Mouse (Mus musculus) layer of hippocampus, adult 2 months (tissue): ENCODE data around the gene Setd4. TPM values are rescaled to one million over a fixed set of nuclear protein-coding genes. Genes with fewer than 3 reads are reported as not detected.

Experiments
- DNase-seq, 2 experiments: peaks; one replicate each; pipeline ENCODE4 v3.0.0; 2022; ENCODE audit warnings: low spot score in 2 of 2
- H3K27ac ChIP-seq: fragments of 200-600 bp; 2 replicates; pipeline ENCODE4 v1.8.1; 2022
- H3K4me3 ChIP-seq: fragments of 200-600 bp; 2 replicates; pipeline ENCODE4 v1.8.1; 2022; ENCODE audit warnings: mild to moderate bottlenecking
- CTCF ChIP-seq: fragments of 200-600 bp; conservative IDR thresholded peaks from 2 replicates; pipeline ENCODE4 v1.8.1; 2022; ENCODE audit warnings: antibody characterized with exemption, mild to moderate bottlenecking, moderate library complexity
- total RNA-seq, 2 experiments: library from RNA; stranded (reverse); gene quantifications; 2 replicates each; pipeline ENCODE4 v1.2.3; 2021

Gene Setd4
- total RNA-seq, 2 experiments from 2014 or later: 9.6 to 12.9 TPM

GRCm38 (mm10) chr16:93585703-93586205 is 18.1 kb downstream of the Setd4 start:
- no peak for TF ChIP-seq CTCF

DNA sequence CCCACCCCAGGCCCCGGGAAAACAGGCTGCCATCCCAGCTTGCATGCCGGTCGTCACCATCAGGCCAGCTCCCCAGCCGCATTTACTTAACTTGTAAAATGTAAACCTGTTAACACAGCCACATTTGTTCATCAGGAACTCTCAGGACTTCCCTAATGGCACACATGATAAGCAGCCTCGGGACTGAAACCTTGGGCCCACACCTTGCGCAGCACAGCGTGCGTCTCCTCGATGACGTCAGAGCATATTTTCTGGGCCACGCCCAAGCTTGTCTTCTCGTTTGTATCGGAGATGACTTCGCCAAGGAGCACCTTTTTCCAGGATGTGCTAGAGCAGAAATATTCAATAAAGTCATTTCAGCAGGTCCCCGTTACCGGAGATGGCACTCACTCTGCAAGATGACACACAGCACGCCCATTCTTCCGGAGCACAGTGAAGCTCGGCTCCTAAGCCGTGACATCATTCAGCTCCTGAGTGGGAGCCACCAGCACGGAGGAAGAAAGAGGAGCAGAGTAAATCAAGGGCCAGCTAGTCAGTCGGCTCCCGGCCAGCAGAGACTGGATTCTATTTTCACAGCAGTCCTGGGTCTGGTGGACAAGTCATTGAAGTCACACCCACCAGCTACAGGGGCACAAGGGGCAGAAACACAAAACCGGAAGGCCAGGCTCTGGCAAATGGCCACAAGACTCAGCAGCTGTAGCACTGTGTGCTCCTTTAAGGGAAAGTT is 18.7 kb downstream of the Setd4 start:
- Histone ChIP-seq H3K27ac (no peak overlapping the region), H3K4me3 (no peak overlapping the region)
- TF ChIP-seq CTCF: no peak
- DNase-seq: no peak

More at GRCm38 (mm10) chr16:93585703-93586205, 18.1 kb downstream of the Setd4 start:
- no peak overlapping the region for H3K4me3 ChIP-seq
- DNase-seq: no peak
- H3K27ac ChIP-seq: no peak overlapping the region

- Histone ChIP-seq H3K27ac (no peak overlapping the region), H3K4me3 (no peak overlapping the region)
- no peak for TF ChIP-seq CTCF
- no peak for DNase-seq
Measured at GRCm38 (mm10) chr16:93581125-93581524, 22.7 kb downstream of the Setd4 start.

DNA sequence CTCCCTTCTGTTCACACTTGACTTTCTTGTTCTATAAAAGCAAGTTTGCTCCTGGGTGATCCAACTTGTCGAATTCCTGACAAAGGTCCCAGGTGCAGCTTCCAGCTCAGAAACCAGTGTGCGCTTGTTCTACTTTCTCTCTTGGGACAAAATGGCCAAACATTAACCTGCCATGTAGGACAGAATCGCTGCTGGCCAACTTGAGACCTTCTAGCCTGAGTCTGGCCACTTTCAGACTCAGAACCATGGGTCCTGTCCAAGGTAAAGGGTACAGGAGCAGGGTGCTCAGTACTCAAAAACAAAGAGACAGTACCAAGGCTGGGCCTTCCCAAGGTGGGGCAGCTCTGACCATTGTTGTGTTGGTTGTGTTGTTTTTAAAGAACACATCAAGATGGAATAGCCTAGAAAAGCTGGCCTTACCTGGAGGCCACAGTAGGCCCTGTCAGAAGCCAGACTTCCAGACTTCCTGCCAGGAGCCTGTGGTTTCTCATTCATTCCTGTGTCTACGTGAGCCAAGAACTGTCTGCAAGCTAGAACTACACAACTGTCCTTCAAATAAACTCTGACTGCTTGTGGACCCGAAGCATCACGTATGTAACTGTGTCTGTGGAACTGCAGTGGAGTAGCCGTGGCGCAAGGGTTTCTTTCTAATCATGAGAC is 25.4 kb downstream of the Setd4 start:
- TF ChIP-seq CTCF: no peak
- Histone ChIP-seq H3K27ac (no peak overlapping the region), H3K4me3 (no peak overlapping the region)
- DNase-seq: no peak

- Histone ChIP-seq H3K27ac (no peak overlapping the region), H3K4me3 (no peak overlapping the region)
- TF ChIP-seq CTCF: peak; percentile 99
- peak; percentile 65 to 91 for DNase-seq
Measured at GRCm38 (mm10) chr16:93576412-93577082, 27.3 kb downstream of the Setd4 start.

GRCm38 (mm10) chr16:93575574-93575973 is 28.3 kb downstream of the Setd4 start:
- no peak for DNase-seq
- no peak overlapping the region for H3K4me3 ChIP-seq
- TF ChIP-seq CTCF: no peak
- H3K27ac ChIP-seq: no peak overlapping the region

- DNase-seq: no peak
- no peak overlapping the region for H3K27ac ChIP-seq
- no peak for TF ChIP-seq CTCF
- H3K4me3 ChIP-seq: no peak overlapping the region
Measured at GRCm38 (mm10) chr16:93574521-93575191, 29.2 kb downstream of the Setd4 start.

- no peak for DNase-seq
- H3K27ac ChIP-seq: no peak overlapping the region
- H3K4me3 ChIP-seq: no peak overlapping the region
- TF ChIP-seq CTCF: no peak
Measured at GRCm38 (mm10) chr16:93573434-93573833, 30.4 kb downstream of the Setd4 start.

- no peak overlapping the region for H3K27ac ChIP-seq
- no peak overlapping the region for H3K4me3 ChIP-seq
- TF ChIP-seq CTCF: no peak
- no peak for DNase-seq
Measured at GRCm38 (mm10) chr16:93572383-93572782, 31.5 kb downstream of the Setd4 start.

DNA sequence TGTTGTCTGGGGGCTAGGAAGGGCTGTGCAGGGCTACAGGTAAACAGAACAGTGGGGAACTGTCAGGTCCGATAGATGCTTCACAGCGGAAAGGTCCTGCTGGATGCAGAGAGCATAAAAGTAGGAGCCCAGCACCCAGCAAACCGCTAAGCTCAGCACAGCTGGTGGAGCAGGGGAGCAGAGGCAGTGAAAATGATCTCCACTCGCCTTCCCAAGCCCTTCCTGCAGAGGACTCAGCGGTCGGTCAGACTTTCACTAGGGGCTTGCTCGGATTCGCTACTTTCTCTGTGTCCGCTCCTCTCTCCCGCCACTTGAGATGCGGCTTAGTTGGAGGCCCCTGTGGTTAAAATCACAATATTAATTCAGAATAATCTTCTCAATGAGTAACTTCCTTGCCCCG is 45.4 kb downstream of the Setd4 start:
- no peak for DNase-seq
- Histone ChIP-seq H3K4me3 (no peak overlapping the region), H3K27ac (no peak overlapping the region)
- no peak for TF ChIP-seq CTCF

GRCm38 (mm10) chr16:93557646-93558045 is 46.2 kb downstream of the Setd4 start:
- Histone ChIP-seq H3K4me3 (no peak overlapping the region), H3K27ac (no peak overlapping the region)
- no peak for TF ChIP-seq CTCF
- no peak for DNase-seq

GRCm38 (mm10) chr16:93552686-93553513 is 51.0 kb downstream of the Setd4 start:
- DNase-seq: no peak
- Histone ChIP-seq H3K4me3 (no peak overlapping the region), H3K27ac (no peak overlapping the region)
- no peak for TF ChIP-seq CTCF
